Mouse (Mus musculus) C2C12 (cell line): ENCODE measurements around the gene Defb5.

Experiments used
- CEBPB ChIP-seq: IDR thresholded peaks from one replicate; pipeline ENCODE4 v1.6.1; 2011; ENCODE audit warnings: low read depth, mild to moderate bottlenecking, control low read depth, moderate library complexity
- CTCF ChIP-seq: IDR thresholded peaks from one replicate; pipeline ENCODE4 v1.5.1; 2011; ENCODE audit not compliant: control insufficient read depth, insufficient read depth, insufficient read length
- MAX ChIP-seq: IDR thresholded peaks from one replicate; pipeline ENCODE4 v1.6.1; 2011; ENCODE audit warnings: mild to moderate bottlenecking, control low read depth
- MYOD1 ChIP-seq: IDR thresholded peaks from one replicate; pipeline ENCODE4 v1.6.1; 2011; ENCODE audit warnings: low read depth; ENCODE audit not compliant: control insufficient read depth, insufficient read length
- USF1 ChIP-seq: IDR thresholded peaks from one replicate; pipeline ENCODE4 v1.6.1; 2011; ENCODE audit warnings: low read depth, mild to moderate bottlenecking, control low read depth, moderate library complexity

- TF ChIP-seq MYOD1 (no peak), CEBPB (no peak), CTCF (no peak), MAX (no peak), USF1 (no peak)
These were observed at the start of gene Defb5 for GRCm38 (mm10) chr8:19247280-19247679.
